Mouse (Mus musculus): ENCODE measurements around the gene Mtmr10. TPM values are rescaled to one million over a fixed set of nuclear protein-coding genes. Genes with fewer than 3 reads are reported as not detected.

The Mtmr10 gene
- polyA plus RNA-seq, 1 experiment from 2014 or later, result 13.1 TPM

GRCm38 (mm10) chr7:64312811-64313210 lies 25.4 kb downstream of the Mtmr10 start:
- Histone ChIP-seq H3K4me3 (replicated peaks; ENCODE audit: low read depth, low read length) (no peak overlapping the region), H3K4me1 (ENCODE audit: control insufficient read depth, insufficient read depth, low read length) (no peaks in the 10 kb centered on the region), H3K36me3 (ENCODE audit: control insufficient read depth, insufficient read depth, low read length) (peaks cover 57% of the 10 kb centered on the region), H3K4me2 (ENCODE audit: low read length) (no peak overlapping the region), H3K9ac (replicated peaks; ENCODE audit: low read length) (no peak overlapping the region), H3K27me3 (ENCODE audit: control insufficient read depth, insufficient read depth, low read length) (no peaks in the 10 kb centered on the region), H3K27ac (replicated peaks; ENCODE audit: low read depth, low read length) (no peak overlapping the region), H3K9me3 (ENCODE audit: control insufficient read depth, low read length) (no peaks in the 10 kb centered on the region)
- WGBS, result 96% methylated on average over 7 of the region's 7 CpGs
- no peak for ATAC-seq (ENCODE audit: low FRiP score, low TSS enrichment)
- no peak for DNase-seq

DNA sequence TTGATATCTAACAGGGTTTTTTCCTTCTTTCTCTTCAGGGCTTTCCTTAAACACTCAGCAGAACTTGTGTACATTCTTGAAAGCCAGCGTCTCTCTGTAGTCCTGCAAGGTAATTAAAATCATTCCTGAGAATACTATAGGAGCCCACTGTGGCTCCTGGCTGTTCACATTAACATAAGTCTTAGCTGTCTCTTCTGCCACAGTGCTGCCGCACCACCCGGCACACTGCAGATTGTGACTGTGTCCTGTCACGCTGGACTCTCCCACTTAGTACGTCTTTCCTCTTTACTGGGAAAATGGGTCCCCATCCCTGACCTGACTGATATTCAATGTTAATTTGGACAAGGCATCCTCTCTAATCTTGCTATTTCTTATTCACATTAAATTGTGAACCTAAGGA lies 33.7 kb downstream of the Mtmr10 start:
- 73% methylated on average over 5 of the region's 5 CpGs for WGBS
- ATAC-seq (ENCODE audit: low FRiP score, low TSS enrichment), result no peak
- no peak for DNase-seq
- H3K4me3 ChIP-seq (replicated peaks; ENCODE audit: low read depth, low read length), result no peak overlapping the region
- H3K27ac ChIP-seq (replicated peaks; ENCODE audit: low read depth, low read length), result no peak overlapping the region
- no peaks in the 10 kb centered on the region for H3K27me3 ChIP-seq (ENCODE audit: control insufficient read depth, insufficient read depth, low read length)
- H3K36me3 ChIP-seq (ENCODE audit: control insufficient read depth, insufficient read depth, low read length), result peaks cover 56% of the 10 kb centered on the region
- H3K9me3 ChIP-seq (ENCODE audit: control insufficient read depth, low read length), result no peaks in the 10 kb centered on the region
- H3K9ac ChIP-seq (replicated peaks; ENCODE audit: low read length), result no peak overlapping the region; the same call in 1 of the 2 replicates
- H3K4me1 ChIP-seq (ENCODE audit: control insufficient read depth, insufficient read depth, low read length), result no peaks in the 10 kb centered on the region
- H3K4me2 ChIP-seq (ENCODE audit: low read length), result no peak overlapping the region

DNA sequence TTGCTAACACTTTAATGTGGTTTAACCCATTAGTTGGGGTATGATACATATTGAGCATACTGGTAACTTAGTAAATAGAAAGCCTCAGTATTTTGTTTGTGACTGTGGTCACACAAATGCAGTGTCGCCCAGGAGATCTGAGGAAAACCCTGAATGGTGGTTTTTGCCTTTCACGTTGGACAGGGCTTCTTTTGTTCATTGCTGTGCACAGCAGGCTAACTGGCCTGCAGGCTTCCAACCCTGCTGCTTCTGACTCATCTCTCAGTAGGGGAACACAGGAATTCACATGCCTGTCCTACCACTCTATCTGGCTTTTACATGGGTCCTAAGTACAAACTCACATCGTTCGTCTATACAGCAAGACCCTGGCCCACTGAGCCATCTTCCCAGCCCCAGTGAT lies 34.2 kb downstream of the Mtmr10 start:
- Histone ChIP-seq H3K36me3 (ENCODE audit: control insufficient read depth, insufficient read depth, low read length) (peaks cover 50% of the 10 kb centered on the region), H3K4me3 (replicated peaks; ENCODE audit: low read depth, low read length) (no peak overlapping the region), H3K4me1 (ENCODE audit: control insufficient read depth, insufficient read depth, low read length) (no peaks in the 10 kb centered on the region), H3K27ac (replicated peaks; ENCODE audit: low read depth, low read length) (no peak overlapping the region), H3K27me3 (ENCODE audit: control insufficient read depth, insufficient read depth, low read length) (no peaks in the 10 kb centered on the region), H3K9ac (replicated peaks; ENCODE audit: low read length) (no peak overlapping the region), H3K4me2 (ENCODE audit: low read length) (no peak overlapping the region), H3K9me3 (ENCODE audit: control insufficient read depth, low read length) (no peaks in the 10 kb centered on the region)
- ATAC-seq (ENCODE audit: low FRiP score, low TSS enrichment) (no peak), DNase-seq (no peak)
- 66% methylated on average over 4 of the region's 4 CpGs for WGBS

- ATAC-seq (ENCODE audit: low FRiP score, low TSS enrichment) (peak; percentile 58), DNase-seq (peak; percentile 88)
- no peak overlapping the region for H3K4me3 ChIP-seq (replicated peaks; ENCODE audit: low read depth, low read length)
- no peak overlapping the region for H3K27ac ChIP-seq (replicated peaks; ENCODE audit: low read depth, low read length)
- H3K9ac ChIP-seq (replicated peaks; ENCODE audit: low read length), result no peak overlapping the region
- no peaks in the 10 kb centered on the region for H3K27me3 ChIP-seq (ENCODE audit: control insufficient read depth, insufficient read depth, low read length)
- H3K4me2 ChIP-seq (ENCODE audit: low read length), result no peak overlapping the region
- WGBS, result 16% methylated on average over 1 of the region's 1 CpGs
- H3K4me1 ChIP-seq (ENCODE audit: control insufficient read depth, insufficient read depth, low read length), result no peaks in the 10 kb centered on the region
- peaks cover 29% of the 10 kb centered on the region for H3K36me3 ChIP-seq (ENCODE audit: control insufficient read depth, insufficient read depth, low read length)
- H3K9me3 ChIP-seq (ENCODE audit: control insufficient read depth, low read length), result no peaks in the 10 kb centered on the region
Observed at GRCm38 (mm10) chr7:64326892-64327291, 39.4 kb downstream of the Mtmr10 start.

GRCm38 (mm10) chr7:64327486-64327885 lies 40.0 kb downstream of the Mtmr10 start:
- H3K27ac ChIP-seq (replicated peaks; ENCODE audit: low read depth, low read length), result no peak overlapping the region
- no peaks in the 10 kb centered on the region for H3K27me3 ChIP-seq (ENCODE audit: control insufficient read depth, insufficient read depth, low read length)
- 88% methylated on average over 4 of the region's 4 CpGs for WGBS
- no peak overlapping the region for H3K4me2 ChIP-seq (ENCODE audit: low read length)
- H3K9ac ChIP-seq (replicated peaks; ENCODE audit: low read length), result no peak overlapping the region
- peaks cover 27% of the 10 kb centered on the region for H3K36me3 ChIP-seq (ENCODE audit: control insufficient read depth, insufficient read depth, low read length)
- H3K4me1 ChIP-seq (ENCODE audit: control insufficient read depth, insufficient read depth, low read length), result no peaks in the 10 kb centered on the region
- ATAC-seq (ENCODE audit: low FRiP score, low TSS enrichment) (no peak), DNase-seq (no peak)
- H3K9me3 ChIP-seq (ENCODE audit: control insufficient read depth, low read length), result no peaks in the 10 kb centered on the region
- no peak overlapping the region for H3K4me3 ChIP-seq (replicated peaks; ENCODE audit: low read depth, low read length)

DNA sequence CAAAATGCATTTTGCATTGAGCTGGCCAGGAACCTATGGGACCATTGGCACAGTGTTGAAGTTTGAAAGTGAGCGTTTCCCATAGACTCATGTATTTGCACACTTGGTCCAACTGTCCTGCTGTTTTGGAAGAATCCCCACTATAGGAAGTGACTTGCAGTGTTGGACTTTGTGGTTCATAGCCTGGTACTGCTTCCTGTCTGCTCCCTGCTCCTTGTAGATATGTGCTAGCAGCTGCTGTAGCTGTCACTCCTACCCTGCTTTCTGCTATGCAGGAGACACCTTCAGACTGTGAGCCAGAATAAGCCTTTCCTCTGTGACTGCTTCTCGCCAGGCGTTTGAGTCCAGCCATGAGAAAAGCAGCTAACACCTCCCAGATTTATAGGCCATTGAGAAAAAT lies 43.9 kb downstream of the Mtmr10 start:
- no peak overlapping the region for H3K4me2 ChIP-seq (ENCODE audit: low read length)
- no peaks in the 10 kb centered on the region for H3K27me3 ChIP-seq (ENCODE audit: control insufficient read depth, insufficient read depth, low read length)
- no peak overlapping the region for H3K9ac ChIP-seq (replicated peaks; ENCODE audit: low read length)
- H3K27ac ChIP-seq (replicated peaks; ENCODE audit: low read depth, low read length), result no peak overlapping the region
- WGBS, result 87% methylated on average over 3 of the region's 3 CpGs
- DNase-seq (no peak), ATAC-seq (ENCODE audit: low FRiP score, low TSS enrichment) (no peak)
- no peaks in the 10 kb centered on the region for H3K9me3 ChIP-seq (ENCODE audit: control insufficient read depth, low read length)
- no peaks in the 10 kb centered on the region for H3K4me1 ChIP-seq (ENCODE audit: control insufficient read depth, insufficient read depth, low read length)
- H3K4me3 ChIP-seq (replicated peaks; ENCODE audit: low read depth, low read length), result no peak overlapping the region
- peaks cover 41% of the 10 kb centered on the region for H3K36me3 ChIP-seq (ENCODE audit: control insufficient read depth, insufficient read depth, low read length)

GRCm38 (mm10) chr7:64332686-64333085 lies 45.2 kb downstream of the Mtmr10 start:
- H3K4me1 ChIP-seq (ENCODE audit: control insufficient read depth, insufficient read depth, low read length), result no peaks in the 10 kb centered on the region
- WGBS, result 95% methylated on average over 1 of the region's 1 CpGs
- no peak overlapping the region for H3K27ac ChIP-seq (replicated peaks; ENCODE audit: low read depth, low read length)
- no peak overlapping the region for H3K4me3 ChIP-seq (replicated peaks; ENCODE audit: low read depth, low read length)
- H3K36me3 ChIP-seq (ENCODE audit: control insufficient read depth, insufficient read depth, low read length), result peaks cover 48% of the 10 kb centered on the region
- DNase-seq, result no peak
- no peaks in the 10 kb centered on the region for H3K9me3 ChIP-seq (ENCODE audit: control insufficient read depth, low read length)
- H3K27me3 ChIP-seq (ENCODE audit: control insufficient read depth, insufficient read depth, low read length), result no peaks in the 10 kb centered on the region
- H3K4me2 ChIP-seq (ENCODE audit: low read length), result no peak overlapping the region
- no peak for ATAC-seq (ENCODE audit: low FRiP score, low TSS enrichment)
- H3K9ac ChIP-seq (replicated peaks; ENCODE audit: low read length), result no peak overlapping the region

- Histone ChIP-seq H3K27me3 (ENCODE audit: control insufficient read depth, insufficient read depth, low read length) (no peaks in the 10 kb centered on the region), H3K9me3 (ENCODE audit: control insufficient read depth, low read length) (no peaks in the 10 kb centered on the region), H3K4me3 (replicated peaks; ENCODE audit: low read depth, low read length) (no peak overlapping the region), H3K4me2 (ENCODE audit: low read length) (no peak overlapping the region), H3K4me1 (ENCODE audit: control insufficient read depth, insufficient read depth, low read length) (no peaks in the 10 kb centered on the region), H3K36me3 (ENCODE audit: control insufficient read depth, insufficient read depth, low read length) (peaks cover 32% of the 10 kb centered on the region), H3K27ac (replicated peaks; ENCODE audit: low read depth, low read length) (no peak overlapping the region), H3K9ac (replicated peaks; ENCODE audit: low read length) (no peak overlapping the region)
- DNase-seq, result no peak
- no peak for ATAC-seq (ENCODE audit: low FRiP score, low TSS enrichment)
- 95% methylated on average over 1 of the region's 1 CpGs for WGBS
Observed at GRCm38 (mm10) chr7:64347813-64348212, 60.4 kb downstream of the Mtmr10 start.

GRCm38 (mm10) chr7:64349147-64349861 lies 61.9 kb downstream of the Mtmr10 start:
- ATAC-seq (ENCODE audit: low FRiP score, low TSS enrichment) (no peak), DNase-seq (peak; percentile 41)
- 84% methylated on average over 15 of the region's 15 CpGs for WGBS
- Histone ChIP-seq H3K4me3 (replicated peaks; ENCODE audit: low read depth, low read length) (no peak overlapping the region), H3K36me3 (ENCODE audit: control insufficient read depth, insufficient read depth, low read length) (peaks cover 35% of the 10 kb centered on the region), H3K4me2 (ENCODE audit: low read length) (no peak overlapping the region), H3K9ac (replicated peaks; ENCODE audit: low read length) (no peak overlapping the region), H3K9me3 (ENCODE audit: control insufficient read depth, low read length) (no peaks in the 10 kb centered on the region), H3K27me3 (ENCODE audit: control insufficient read depth, insufficient read depth, low read length) (no peaks in the 10 kb centered on the region), H3K4me1 (ENCODE audit: control insufficient read depth, insufficient read depth, low read length) (no peaks in the 10 kb centered on the region), H3K27ac (replicated peaks; ENCODE audit: low read depth, low read length) (no peak overlapping the region)

Data from midbrain, embryonic 14.5 days (tissue).